Mouse (Mus musculus) heart, adult 2 months (tissue): Measurements from ENCODE around the gene Kcnma1. TPM values are rescaled to one million over a fixed set of nuclear protein-coding genes. Genes with fewer than 3 reads are reported as not detected.

Experiments used
- DNase-seq, 2 experiments: peaks; one replicate each; pipeline ENCODE4 v3.0.0; 2021
- H3K27ac ChIP-seq: fragments of 200-600 bp; 2 replicates; pipeline ENCODE4 v1.8.1; 2022
- H3K27me3 ChIP-seq: fragments of 200-500 bp; 2 replicates; pipeline ENCODE4 v1.6.1; 2012; ENCODE audit warnings: mild to moderate bottlenecking, low read length, inconsistent platforms, mixed read lengths; ENCODE audit not compliant: control insufficient read depth, insufficient read depth
- H3K36me3 ChIP-seq: fragments of 200-500 bp; 2 replicates; pipeline ENCODE4 v1.6.1; 2012; ENCODE audit warnings: low read length, inconsistent platforms; ENCODE audit not compliant: control insufficient read depth, insufficient read depth
- H3K4me1 ChIP-seq: fragments of 200-500 bp; 2 replicates; pipeline ENCODE4 v1.6.1; 2011; ENCODE audit warnings: low read length; ENCODE audit not compliant: control insufficient read depth, insufficient read depth
- H3K4me3 ChIP-seq: fragments of 200-600 bp; 2 replicates; pipeline ENCODE4 v1.8.1; 2022
- H3K79me2 ChIP-seq: fragments of 200-500 bp; replicated peaks from 2 replicates; pipeline ENCODE4 v1.6.1; 2012; ENCODE audit warnings: mild to moderate bottlenecking, inconsistent platforms, low read length, moderate library complexity, mixed read lengths; ENCODE audit not compliant: control insufficient read depth, insufficient read depth
- H3K9ac ChIP-seq: fragments of 200-500 bp; 2 replicates; pipeline ENCODE4 v1.6.1; 2012; ENCODE audit warnings: low read depth, mild to moderate bottlenecking, control low read depth, inconsistent platforms, low read length, mixed read lengths
- CTCF ChIP-seq: fragments of 200-600 bp; IDR thresholded peaks from 2 replicates; pipeline ENCODE4 v1.8.1; 2022; ENCODE audit warnings: antibody characterized with exemption, mild to moderate bottlenecking, moderate library complexity
- EP300 ChIP-seq: fragments of 200-500 bp; IDR thresholded peaks from 2 replicates; pipeline ENCODE4 v1.6.1; 2011; ENCODE audit warnings: low read depth, low read length, control low read depth; ENCODE audit not compliant: insufficient read depth
- POLR2A ChIP-seq: fragments of 200-500 bp; IDR thresholded peaks from 2 replicates; pipeline ENCODE4 v1.6.1; 2011; ENCODE audit warnings: mild to moderate bottlenecking, low read depth, low read length, control low read depth; ENCODE audit not compliant: insufficient read depth
- WGBS: fragments of 180-500 bp; shearing (Covaris S2); methylation state at CpG from one replicate; pipeline ENCODE4 v1.1.7; 2018; 5-methylcytosine and 5-hydroxymethylcytosine counted together
- intact Hi-C: fragments of 180-260 bp; cut with DNase I; formaldehyde crosslinking; loops from one replicate; pipeline ENCODE4 v1.15.1; 2025
- polyA plus RNA-seq: library from polyadenylated mRNA; depleted of rRNA; stranded (reverse); fragments of >200 nt; gene quantifications from 2 replicates; pipeline ENCODE4 v1.2.3, GENCODE M21; 2012
- total RNA-seq, 2 experiments: library from RNA; stranded (reverse); gene quantifications; 2 replicates each; pipeline ENCODE4 v1.2.3; 2021

Gene Kcnma1
- total and polyA plus RNA-seq, 3 experiments, result 0.66 to 0.84 (median 0.78) TPM

- DNase-seq, result no peak
- WGBS, result 46% methylated on average over 2 of the region's 2 CpGs
Observed at GRCm38 (mm10) chr14:23729377-23729776, 284.9 kb downstream of the Kcnma1 start.

DNA sequence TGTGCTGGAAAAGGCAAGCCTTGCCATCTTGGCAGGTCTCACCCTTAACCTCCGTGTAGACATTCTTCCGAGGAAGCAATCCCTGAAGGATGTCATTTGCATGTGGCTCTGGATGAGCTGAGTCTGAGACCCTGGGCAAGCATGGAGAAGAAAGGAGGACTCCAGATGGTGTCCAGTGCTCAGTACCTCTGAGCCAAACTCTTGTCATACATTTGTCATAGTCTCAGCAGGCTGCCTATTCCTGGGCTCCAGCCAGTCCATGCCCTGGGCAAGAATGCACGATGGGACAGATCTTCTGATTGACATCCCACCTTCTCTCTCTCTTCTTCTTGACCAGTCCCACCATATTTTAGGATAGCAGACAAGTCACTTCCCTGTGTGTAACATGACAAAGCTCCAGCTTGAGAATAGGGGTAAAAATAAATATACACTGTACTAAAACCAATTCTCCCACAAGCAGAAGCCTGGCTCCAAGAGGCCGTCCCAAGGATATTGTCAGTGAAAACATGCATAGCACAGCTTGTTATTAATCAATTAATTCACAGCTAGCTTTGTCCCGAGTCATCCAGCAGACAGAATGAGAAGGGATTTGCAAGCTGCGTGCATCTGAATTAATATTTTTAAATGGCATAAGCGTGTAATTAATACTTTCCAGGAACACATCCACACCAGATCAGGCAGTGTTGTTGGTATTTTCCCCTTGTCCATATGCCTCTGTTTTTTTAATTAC is 290.4 kb downstream of the Kcnma1 start:
- Histone ChIP-seq H3K27me3 (no peaks in the 10 kb centered on the region), H3K4me1 (no peaks in the 10 kb centered on the region), H3K36me3 (no peaks in the 10 kb centered on the region), H3K27ac (no peak overlapping the region), H3K79me2 (no peaks in the 10 kb centered on the region), H3K9ac (no peak overlapping the region), H3K4me3 (no peak overlapping the region)
- intact Hi-C loops, result no loop called here
- WGBS, result 73% methylated on average over 7 of the region's 7 CpGs
- no peak for TF ChIP-seq CTCF
- no peak for TF ChIP-seq POLR2A
- TF ChIP-seq EP300, result no peak
- no peak for DNase-seq

More at GRCm38 (mm10) chr14:23729377-23729776, 284.9 kb downstream of the Kcnma1 start:
- Histone ChIP-seq H3K27me3 (no peaks in the 10 kb centered on the region), H3K79me2 (no peaks in the 10 kb centered on the region), H3K9ac (no peak overlapping the region), H3K36me3 (no peaks in the 10 kb centered on the region), H3K4me3 (no peak overlapping the region), H3K27ac (no peak overlapping the region), H3K4me1 (no peaks in the 10 kb centered on the region)
- TF ChIP-seq EP300 (no peak), CTCF (no peak), POLR2A (no peak)
- intact Hi-C loops, result no loop called here

- H3K36me3 ChIP-seq, result no peaks in the 10 kb centered on the region
- H3K4me1 ChIP-seq, result no peaks in the 10 kb centered on the region
- H3K4me3 ChIP-seq, result no peak overlapping the region
- TF ChIP-seq EP300 (no peak), POLR2A (no peak), CTCF (no peak)
- H3K9ac ChIP-seq, result no peak overlapping the region
- intact Hi-C loops, result no loop called here
- no peaks in the 10 kb centered on the region for H3K27me3 ChIP-seq
- no peaks in the 10 kb centered on the region for H3K79me2 ChIP-seq
- no peak for DNase-seq
- no peak overlapping the region for H3K27ac ChIP-seq
- 78% methylated on average over 3 of the region's 3 CpGs for WGBS
Observed at GRCm38 (mm10) chr14:23719246-23719645, 295.0 kb downstream of the Kcnma1 start.

- no peaks in the 10 kb centered on the region for H3K36me3 ChIP-seq
- TF ChIP-seq POLR2A, result no peak
- TF ChIP-seq EP300, result no peak
- no peak for TF ChIP-seq CTCF
- no peaks in the 10 kb centered on the region for H3K4me1 ChIP-seq
- H3K4me3 ChIP-seq, result no peak overlapping the region
- no peak overlapping the region for H3K27ac ChIP-seq
- no peaks in the 10 kb centered on the region for H3K79me2 ChIP-seq
- no peaks in the 10 kb centered on the region for H3K27me3 ChIP-seq
- WGBS, result 82% methylated on average over 6 of the region's 6 CpGs
- no peak for DNase-seq
- intact Hi-C loops, result no loop called here
- H3K9ac ChIP-seq, result no peak overlapping the region
Observed at GRCm38 (mm10) chr14:23718667-23719066, 295.6 kb downstream of the Kcnma1 start.

DNA sequence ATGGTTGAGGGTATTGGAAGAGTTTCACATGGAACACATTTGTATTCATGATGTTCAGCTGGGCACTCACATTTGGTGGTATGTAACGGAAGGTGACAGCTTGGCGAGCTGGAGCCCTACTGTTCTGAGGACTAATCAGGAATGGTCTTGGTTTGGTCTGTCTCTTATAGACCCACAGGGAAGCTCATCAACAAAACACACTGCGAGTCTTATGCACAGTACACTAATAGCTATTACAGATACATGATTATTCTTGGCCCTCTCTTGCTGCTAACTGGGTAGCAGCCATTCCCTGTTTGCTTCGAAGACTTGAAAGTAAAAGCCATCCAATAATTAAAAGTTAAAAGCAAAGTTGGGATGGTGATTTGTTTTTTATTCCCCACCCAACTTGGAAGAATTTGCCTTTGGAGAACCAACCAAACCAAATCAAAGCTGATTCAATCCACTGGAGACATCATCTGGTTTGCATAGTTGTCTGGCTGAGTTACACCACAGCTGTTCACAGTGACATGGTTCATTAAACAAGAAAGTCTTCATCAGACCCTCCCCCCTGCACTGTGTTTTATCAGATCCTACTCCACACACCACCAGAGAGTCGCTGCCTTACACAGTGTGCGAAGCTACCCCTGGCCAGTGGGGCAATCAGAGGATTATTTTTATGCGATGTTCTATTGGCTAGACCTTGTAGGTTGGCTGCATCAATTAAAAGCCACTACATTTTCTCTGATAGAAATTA is 299.7 kb downstream of the Kcnma1 start:
- no peaks in the 10 kb centered on the region for H3K36me3 ChIP-seq
- intact Hi-C loops, result no loop called here
- no peak overlapping the region for H3K9ac ChIP-seq
- 75% methylated on average over 7 of the region's 7 CpGs for WGBS
- no peaks in the 10 kb centered on the region for H3K27me3 ChIP-seq
- DNase-seq, result no peak
- H3K27ac ChIP-seq, result no peak overlapping the region
- no peaks in the 10 kb centered on the region for H3K4me1 ChIP-seq
- no peak overlapping the region for H3K4me3 ChIP-seq
- H3K79me2 ChIP-seq, result no peaks in the 10 kb centered on the region
- TF ChIP-seq POLR2A, result no peak
- no peak for TF ChIP-seq CTCF
- TF ChIP-seq EP300, result no peak

- WGBS, result 77% methylated on average over 5 of the region's 5 CpGs
- TF ChIP-seq POLR2A (no peak), EP300 (no peak), CTCF (no peak)
- H3K79me2 ChIP-seq, result no peaks in the 10 kb centered on the region
- intact Hi-C loops, result no loop called here
- no peak for DNase-seq
- no peak overlapping the region for H3K9ac ChIP-seq
- H3K4me3 ChIP-seq, result no peak overlapping the region
- H3K4me1 ChIP-seq, result no peaks in the 10 kb centered on the region
- H3K27ac ChIP-seq, result no peak overlapping the region
- no peaks in the 10 kb centered on the region for H3K36me3 ChIP-seq
- no peaks in the 10 kb centered on the region for H3K27me3 ChIP-seq
Observed at GRCm38 (mm10) chr14:23712891-23713290, 301.4 kb downstream of the Kcnma1 start.
